Mouse (Mus musculus): ENCODE data around the gene Adk. TPM values are rescaled to one million over a fixed set of nuclear protein-coding genes. Genes with fewer than 3 reads are reported as not detected.
"Not testable (repeated sequence)": the region's sequence is repeated elsewhere in the genome, so short reads cannot be mapped to it uniquely, and the experiment has no call there.

Adk gene
- total RNA-seq, 4 experiments from 2014 or later = 88.2 to 104 (median 99.2) TPM

DNA sequence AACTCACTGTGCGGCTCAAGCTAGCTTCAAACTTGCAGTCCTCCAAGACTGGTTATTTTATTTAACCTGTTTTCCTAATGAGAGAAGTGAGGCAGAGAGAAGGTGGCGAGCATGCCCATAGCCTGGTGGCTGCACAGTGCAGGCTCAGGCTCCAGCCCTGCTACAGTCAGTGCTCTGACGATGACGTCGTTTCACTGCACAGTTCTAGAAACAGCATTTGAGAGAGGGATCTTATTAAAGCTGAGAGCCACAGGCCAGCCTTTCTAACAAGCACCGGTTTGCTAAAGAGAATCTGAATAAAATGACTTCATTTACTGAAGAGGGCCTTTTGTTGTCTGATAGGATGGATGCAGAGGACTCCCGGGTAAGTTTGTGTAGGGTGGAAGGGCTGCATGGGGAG, 375.0 kb downstream of the Adk start:
- DNase-seq (ENCODE audit: low spot score in 2 of 2) = no peak

DNA sequence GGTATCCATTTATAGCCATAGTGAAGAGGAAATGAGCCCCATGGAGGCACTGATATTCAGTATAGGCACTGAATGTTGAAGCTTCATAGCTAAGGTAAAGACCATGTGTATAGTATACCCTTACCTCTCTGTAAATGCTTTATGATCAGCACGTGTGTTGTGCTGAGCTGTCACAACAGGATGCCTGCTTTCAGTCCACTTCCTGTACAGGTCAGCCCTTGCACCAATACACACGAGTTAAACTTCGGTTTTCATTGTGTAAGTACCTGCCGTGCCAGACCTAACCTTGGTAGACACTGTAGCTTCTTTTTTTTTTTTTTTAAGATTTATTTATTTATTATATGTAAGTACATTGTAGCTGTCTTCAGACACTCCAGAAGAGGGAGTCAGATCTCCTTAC, 381.0 kb downstream of the Adk start:
- DNase-seq (ENCODE audit: low spot score in 2 of 2) = no peak

DNA sequence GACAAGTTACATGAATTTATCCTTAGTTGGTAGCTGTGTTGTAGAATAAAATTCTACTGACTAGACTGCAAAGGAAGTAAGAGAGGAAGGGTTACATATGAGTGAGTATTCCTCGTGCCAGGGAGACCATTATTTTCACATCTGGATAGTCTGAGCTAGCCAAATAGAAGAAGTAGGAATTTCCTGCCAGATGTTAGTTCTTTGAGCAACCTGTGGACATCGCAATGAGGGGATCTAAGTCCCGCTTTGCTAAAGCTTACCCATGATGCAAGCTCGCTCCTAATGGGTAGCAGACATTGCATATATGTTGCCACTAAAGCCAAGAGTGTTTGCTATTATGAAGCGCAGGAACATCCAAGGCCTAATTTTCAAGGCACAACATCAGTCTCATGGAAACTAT, 381.6 kb downstream of the Adk start:
- DNase-seq (ENCODE audit: low spot score in 2 of 2) = no peak

DNA sequence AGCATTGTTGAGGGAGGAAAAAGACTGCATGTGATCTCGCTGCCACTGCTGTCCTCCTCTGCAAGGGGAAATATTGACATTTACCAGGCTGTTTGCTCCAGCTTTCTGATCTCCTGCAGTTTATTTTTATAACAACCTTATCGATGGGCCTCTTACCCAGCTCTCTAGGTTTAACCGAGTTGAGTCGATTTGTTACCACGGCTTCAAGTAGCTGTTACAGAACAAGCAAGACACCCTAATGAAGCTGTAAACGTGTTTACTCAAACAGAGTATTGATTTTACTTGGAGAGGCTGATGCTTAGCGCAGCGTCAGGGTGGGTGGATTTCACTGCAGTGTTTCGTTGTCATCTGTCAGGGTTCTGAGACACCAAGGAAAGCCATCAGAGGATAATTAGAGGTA, 382.3 kb downstream of the Adk start:
- DNase-seq (ENCODE audit: low spot score in 2 of 2) = no peak

DNA sequence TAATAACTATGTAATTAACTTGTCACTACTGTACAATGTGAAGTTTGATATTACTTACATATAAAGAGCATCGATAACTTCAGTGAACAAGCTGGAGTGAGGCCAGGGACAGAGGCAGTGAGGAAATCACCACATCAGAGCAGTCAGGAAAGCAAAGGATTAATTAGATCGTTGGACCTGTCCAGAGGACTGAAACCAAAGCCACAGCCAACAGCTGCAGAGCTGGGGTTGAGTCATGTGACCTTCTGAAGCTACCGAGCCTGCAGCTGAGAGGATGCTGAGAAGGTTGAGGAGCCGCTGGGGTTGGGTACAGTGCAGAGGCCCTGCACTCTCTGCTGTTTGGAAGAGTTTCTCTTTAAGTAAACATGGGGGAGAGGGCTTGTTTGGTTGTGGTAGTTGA, 387.4 kb downstream of the Adk start:
- peak in 1 of 2 experiments; percentile 10 for DNase-seq (ENCODE audit: low spot score in 2 of 2)

DNA sequence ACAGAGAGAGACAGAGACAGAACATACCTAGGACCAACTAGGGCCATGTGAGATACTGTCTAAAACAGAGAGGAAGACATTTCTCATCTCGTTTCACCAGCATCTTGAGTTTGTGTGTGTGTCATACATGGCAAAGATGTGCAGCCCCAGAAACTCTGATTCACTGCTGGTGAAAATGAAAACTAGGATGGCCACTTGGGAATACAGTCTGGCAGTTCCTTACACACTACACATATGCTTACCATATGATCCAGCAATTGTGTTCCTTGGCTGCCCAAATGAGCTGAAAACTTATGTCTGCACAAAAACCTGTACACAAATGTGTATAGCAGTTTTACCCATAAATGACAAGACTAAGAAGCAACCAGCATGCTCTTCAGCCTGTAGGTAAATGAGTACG, 388.2 kb downstream of the Adk start:
- DNase-seq (ENCODE audit: low spot score in 2 of 2) = no peak

DNA sequence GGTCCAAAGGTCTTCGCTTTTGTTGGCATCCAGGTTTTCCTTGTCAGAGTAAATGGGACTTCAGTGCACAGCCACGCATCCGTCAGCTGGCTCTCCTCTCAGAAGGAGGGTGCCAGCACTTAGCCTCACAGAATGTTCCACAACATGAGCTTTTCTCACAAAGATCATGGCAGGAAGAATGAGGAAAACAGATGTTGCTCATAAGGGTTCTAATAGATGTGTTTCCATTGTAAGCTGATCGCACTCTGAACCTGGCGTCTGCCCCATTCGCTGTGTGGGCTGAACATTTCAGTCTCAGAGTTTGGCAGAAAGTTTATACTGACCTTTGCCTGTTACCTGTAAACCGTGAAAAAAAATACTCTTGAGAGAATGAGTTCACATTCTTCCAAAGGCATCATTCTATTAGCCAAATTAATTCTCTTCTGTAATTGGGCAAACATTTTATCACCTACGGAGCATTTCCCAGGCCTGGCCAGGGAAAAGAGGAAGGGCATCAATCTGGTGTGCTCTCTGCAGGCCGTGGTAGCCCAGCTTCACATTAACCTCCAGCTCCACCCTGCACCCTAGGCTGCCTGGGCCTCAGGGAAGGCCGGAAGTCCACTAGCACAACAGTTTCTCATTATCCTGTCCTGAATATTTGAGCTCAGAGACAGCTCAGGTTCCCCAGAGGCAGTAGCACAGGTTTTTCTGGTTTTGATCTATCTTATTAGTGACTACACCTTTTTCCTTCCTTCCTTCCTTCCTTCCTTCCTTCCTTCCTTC, 389.6 kb downstream of the Adk start:
- peak in 1 of 2 experiments; percentile 18 for DNase-seq (ENCODE audit: low spot score in 2 of 2)

DNA sequence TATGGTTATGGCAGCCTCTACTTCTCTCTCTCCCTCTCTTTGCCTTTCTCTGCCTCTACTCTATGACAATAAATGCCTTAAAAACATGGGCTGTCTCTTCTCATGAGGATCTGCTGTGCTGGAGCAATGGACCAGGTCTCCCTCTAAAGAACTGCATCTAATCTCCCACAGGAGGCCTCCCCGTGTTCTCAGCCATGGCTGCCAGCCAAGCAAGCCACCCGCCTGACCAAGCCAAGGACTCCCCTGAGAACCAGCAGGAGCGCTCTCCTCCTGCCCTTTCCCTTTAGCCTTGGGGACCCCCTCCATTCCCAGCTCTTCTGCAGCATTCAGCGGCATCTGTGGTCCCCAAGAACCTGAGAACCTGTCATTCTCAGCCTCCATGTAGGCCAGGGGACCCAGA, 400.2 kb downstream of the Adk start:
- no peak for DNase-seq (ENCODE audit: low spot score in 2 of 2)

DNA sequence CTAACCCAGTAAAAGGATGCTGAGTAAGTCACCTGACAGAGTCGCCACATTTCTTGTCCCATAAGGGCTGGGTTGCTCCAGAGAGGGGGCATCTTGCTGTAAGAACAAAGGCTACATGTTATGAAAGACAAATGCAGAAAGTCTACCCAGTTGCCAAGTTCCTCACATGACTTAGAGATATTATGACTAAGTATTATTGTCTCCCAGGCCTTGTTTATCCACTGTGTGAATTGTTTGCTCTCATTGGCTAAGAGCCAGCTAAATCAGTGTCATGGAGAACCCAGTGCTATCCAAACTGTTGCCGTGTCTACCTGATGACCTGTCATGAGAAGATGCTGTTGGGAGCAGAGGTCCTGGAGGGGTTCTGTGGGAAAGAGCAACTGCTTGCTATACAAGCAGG, 401.5 kb downstream of the Adk start:
- no peak for DNase-seq (ENCODE audit: low spot score in 2 of 2)

DNA sequence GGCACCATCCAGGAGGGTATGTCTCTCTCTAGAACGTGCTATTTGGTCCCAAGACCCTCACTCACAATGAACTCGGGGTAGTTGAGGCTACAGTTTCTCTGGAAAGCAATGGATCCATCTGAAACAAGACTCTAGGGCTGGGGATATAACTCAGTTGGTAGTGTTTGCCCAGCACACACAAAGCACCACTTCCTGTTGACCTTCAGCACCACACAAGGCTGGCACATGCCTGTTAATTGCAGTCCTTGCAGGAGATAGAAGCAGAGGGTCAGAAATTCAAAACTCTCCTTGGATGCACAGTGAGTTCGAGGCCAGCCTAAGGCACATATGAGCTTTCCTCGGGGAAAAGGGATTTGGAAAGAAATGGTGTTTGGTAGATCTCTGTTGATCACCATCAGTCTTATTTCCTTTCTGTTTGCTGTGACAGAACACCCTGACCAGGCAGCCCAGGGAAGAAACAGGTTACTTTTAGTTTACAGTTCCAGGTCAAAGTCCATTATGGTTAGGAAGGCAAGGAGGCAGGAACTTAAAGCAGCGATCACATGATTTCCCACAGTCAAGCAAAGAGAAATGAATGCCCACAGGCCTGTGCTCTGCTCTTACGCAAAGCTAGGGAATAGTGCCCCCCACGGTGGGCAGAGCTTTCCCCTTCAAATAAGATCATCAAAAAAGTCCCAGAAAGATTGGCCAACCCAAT, 403.4 kb downstream of the Adk start:
- DNase-seq (ENCODE audit: low spot score in 2 of 2) = no peak

DNA sequence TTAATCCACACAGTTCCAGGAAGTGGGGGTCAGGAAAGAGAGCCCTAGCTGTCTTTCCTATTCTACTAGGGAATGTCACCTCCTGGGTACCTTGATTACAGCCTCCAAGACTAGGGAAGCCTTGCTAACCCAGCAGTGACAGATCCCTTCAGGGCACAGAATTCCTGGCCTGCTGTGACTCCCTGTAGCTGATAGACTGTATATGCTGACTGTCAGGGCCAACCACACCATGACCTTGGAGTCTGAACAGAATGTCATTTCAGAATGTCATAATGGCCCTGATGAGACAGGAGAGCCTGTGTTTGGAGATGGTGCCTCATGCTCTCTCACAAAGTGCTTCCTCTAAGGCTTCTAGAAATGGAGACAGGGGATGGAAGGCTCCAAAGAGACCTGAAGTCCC, 404.2 kb downstream of the Adk start:
- no peak for DNase-seq (ENCODE audit: low spot score in 2 of 2)

DNA sequence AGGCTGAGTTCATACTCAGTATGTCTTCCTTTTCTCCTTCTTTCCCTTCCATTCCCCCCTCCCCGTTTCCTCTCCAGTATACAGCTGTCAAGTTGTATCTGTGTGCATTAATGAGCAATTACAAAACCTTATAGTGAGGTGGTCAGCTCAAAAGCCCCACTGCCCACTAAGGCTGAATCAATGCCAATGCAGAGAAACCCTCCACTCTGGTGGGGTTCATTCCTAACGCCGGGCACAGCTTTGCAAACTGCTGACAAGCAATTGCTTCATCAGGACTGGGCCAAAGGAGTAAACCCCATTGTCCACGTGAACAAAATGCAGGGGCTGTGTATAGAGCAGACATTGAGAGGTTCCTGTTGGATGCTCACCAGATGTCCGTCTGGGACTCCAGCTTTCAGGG, 405.5 kb downstream of the Adk start:
- no peak for DNase-seq (ENCODE audit: low spot score in 2 of 2)

DNA sequence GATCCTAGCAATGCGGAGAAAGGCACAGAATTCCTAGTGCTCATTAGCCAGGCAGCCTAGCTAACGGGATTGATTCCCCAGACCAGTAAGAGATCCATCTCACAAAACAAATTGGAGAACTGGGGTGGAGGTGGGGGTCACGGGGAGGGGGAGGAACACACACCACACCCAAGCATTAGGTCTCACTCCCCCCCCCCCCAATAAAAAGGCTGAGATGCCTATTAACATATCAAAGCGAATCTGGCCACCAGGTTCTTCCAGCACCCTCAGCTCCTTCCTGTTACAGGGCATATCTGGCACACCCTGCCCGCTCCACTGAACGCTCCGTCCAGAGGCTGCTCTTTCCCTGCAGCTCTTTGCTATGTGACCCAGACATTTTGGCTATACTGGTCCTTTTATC, 406.3 kb downstream of the Adk start:
- no peak for DNase-seq (ENCODE audit: low spot score in 2 of 2)

DNA sequence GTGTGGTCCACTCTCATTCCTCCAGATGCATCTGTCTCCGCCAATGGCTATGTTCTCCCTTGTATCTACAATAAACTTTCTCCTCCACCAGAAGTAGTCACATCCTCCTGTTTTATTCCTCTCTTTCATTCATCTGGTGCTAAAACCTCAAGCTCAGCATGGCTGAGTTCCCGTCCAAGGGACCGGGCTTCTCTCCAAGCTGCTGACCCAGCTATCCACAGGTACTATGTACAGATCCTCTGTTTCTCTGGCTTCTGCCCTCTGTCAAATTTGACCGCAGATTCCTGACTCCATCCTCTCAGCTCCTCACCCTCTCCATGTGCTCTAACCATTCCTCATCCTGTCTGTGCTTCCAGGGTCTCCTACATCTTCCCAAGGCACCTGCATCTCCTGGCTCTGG, 406.8 kb downstream of the Adk start:
- DNase-seq (ENCODE audit: low spot score in 2 of 2) = no peak

DNA sequence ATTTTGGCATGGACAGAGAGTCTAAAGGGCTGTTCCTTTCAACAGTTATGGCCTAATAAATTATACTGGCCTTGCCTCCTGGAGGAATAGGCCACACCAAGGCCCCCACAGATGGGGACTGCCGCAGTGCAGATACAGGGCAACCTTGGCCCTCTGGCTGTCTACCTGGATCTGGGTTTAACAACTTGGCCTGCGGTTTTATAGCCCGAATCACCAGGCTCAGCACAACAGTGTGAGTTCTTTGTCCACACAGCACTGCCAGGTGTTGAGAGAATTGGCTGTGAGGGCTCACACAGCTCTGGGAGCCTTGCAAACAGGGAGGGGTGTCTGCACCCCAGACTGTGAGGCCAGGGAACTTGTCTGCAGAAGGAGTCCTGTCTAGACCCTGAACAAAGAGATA, 410.0 kb downstream of the Adk start:
- no peak for DNase-seq (ENCODE audit: low spot score in 2 of 2)

DNA sequence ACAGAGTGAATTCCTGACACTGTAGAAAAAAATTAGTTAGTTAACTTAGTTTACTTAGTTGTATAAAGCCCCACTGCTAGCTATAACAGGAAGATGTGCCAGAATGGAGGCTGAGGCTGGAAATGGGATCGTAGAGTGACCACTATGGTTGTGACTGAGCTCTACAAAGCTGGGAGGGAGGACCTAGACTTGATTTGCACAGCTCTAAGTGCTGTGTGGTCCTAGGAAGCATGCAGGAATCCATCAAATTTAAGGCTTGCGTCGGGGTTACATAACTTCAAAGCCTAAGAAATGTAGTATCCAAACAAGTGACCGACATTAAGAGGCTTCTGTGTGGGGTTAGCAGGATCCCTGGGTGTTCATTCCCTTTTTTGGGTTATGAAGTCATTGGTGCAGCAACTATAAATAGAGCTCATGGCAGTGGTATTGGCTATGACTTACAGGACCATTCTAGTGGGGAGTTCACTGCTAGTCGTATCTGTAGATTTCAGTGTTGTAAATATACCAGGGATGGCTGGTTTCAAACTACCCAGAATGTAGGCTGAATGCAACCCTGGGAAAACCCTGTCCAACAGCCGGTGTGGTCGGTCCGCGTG, 410.8 kb downstream of the Adk start:
- DNase-seq (ENCODE audit: low spot score in 2 of 2) = no peak

DNA sequence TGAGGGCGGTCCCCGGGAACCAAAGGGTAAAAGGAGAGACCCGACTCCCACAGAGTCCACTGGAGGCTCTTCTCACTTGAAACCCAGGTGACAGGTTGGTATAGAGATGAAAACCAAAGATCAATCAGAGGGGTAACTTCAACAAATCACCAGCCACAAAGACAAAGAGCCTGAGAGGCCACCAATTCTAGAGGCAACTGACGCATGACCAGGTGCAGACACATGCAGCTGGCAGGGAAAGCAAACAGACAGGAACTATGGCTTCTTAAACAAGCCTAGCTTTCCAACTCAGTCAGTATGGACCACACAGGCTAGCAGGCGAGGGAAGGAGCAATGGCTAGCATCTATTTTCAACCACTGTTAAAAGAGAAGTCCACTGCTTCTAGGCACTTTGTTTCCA, 418.0 kb downstream of the Adk start:
- no peak for DNase-seq (ENCODE audit: low spot score in 2 of 2)

DNA sequence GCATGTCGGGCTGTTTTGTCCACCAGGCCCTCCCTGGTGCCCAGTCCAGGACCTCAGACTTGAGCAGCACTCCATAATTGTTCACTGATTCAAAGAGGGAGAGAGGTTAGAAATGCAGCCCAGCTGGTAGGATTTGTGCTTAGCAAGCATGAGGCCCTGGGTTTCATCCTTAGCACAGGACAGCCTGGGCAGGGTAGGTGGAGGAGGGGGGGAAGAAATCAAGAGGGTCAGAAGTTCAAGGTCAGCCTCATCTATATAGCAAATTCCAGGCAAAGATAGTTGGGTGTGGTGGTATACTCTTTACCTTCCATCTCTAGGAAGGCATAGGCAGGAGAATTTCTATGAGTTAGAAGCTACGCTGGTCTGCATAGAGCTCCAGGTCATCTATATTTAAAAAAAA, 419.6 kb downstream of the Adk start:
- no peak for DNase-seq (ENCODE audit: low spot score in 2 of 2)

DNA sequence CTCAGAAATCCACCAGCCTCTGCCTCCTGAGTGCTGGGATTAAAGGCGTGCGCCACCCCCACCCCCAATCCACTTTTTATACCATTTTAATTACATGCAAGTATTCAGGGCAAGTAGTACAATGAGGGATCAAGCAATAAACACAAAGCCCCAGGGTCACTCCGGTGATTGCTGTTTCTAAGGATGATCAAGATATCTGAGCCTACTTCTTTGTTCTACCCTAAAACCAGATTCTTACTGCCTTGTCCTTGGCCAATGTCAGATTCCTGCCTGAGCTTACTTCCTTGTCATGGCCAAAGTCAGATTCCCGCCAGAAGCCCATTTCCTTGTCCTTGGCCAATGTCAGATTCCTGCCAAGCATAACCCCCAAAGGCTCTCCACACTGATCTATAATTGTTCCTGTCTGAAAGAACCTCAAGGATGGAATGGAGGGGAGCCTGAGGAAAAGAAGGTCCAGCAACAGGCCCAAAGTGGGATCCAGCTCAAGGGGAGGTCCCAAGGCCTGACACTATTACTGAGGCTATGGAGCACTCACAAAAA, 422.3 kb downstream of the Adk start:
- DNase-seq (ENCODE audit: low spot score in 2 of 2) = not testable (repeated sequence)

DNA sequence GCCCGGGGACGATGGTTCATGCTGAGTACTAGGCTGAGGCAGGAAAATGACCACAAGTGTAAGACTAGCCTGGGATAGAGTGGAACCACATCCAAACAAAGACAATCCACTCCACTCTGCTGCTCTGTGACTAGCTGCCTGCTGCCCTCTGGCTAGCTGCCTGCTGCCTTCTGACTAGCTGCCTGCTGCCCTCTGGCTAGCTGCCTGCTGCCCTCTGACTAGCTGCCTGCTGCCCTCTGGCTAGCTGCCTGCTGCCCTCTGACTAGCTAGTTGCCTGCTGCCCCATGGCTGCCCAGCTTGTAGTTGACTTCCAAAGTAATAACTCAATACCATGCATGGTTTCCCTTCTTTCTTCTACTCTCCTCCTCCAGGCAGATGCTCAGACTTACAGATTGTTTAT, 424.8 kb downstream of the Adk start:
- no peak for DNase-seq (ENCODE audit: low spot score in 2 of 2)

DNA sequence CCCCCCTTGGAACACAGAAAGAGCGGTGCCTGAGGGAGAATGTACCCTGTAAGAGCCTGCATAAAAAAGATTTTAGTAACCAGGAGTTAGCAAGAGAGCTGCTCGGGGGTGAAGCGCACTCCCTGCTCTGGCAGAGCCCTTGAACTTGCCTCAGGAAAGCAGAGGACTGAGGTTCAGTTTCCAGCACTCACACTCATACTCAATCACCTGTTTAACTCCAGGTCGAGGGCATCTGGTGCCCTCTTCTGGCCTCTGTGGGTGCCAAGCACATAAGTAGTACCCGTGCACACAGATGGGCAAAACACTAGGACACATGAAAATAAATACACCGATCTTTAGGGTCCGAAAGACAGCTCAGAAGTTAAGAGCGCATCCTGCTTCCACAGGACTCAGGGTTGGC, 427.2 kb downstream of the Adk start:
- no peak for DNase-seq (ENCODE audit: low spot score in 2 of 2)

DNA sequence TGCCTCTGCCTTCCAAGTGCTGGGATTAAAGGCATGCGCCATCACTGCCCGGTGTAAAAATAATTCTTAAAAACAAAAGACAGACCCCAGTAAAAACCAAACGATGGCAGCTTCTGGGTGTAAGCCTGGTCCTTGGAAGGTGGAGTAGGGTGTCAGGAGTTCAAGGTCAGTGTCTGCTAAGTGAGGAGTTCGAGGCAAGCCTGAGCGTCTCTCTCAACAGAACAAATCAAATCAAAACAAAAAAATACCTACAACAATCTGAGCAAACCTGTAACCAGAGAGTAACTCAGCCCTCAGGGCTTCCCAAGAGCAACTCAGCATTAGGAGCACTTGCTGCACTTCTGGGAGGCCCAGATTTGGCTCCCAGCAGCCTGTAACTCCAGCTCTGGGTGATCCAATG, 427.8 kb downstream of the Adk start:
- DNase-seq (ENCODE audit: low spot score in 2 of 2) = no peak

DNA sequence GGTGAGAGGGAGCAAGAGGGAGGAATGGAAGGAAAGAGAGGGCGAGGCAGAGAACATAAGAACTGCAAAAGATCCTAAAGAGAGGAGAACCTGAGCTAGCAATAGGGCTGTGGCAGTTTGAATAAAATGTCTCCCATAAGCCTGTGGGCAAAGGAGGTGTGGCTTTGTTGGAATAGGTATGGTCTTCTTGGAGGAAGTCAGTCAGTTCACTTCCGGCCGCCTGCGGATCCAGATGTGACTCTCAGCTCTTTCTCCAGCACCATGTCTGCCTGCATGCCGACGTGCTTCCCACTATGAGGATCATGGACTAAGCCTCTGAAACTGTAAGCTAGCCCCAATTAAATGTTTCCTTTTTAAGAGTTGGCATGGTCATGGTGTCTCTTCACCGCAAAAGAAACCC, 428.9 kb downstream of the Adk start, which contains the start of gene Kat6b:
Kat6b (plus strand) TSS at position 204 of the 400 bp plus-strand sequence.
- DNase-seq (ENCODE audit: low spot score in 2 of 2) = no peak
